Mouse (Mus musculus): ENCODE measurements around the gene Fhod1.
"Not testable (repeated sequence)": the region's sequence is repeated elsewhere in the genome, so short reads cannot be mapped to it uniquely, and the experiment has no call there.

Gene Fhod1

DNA sequence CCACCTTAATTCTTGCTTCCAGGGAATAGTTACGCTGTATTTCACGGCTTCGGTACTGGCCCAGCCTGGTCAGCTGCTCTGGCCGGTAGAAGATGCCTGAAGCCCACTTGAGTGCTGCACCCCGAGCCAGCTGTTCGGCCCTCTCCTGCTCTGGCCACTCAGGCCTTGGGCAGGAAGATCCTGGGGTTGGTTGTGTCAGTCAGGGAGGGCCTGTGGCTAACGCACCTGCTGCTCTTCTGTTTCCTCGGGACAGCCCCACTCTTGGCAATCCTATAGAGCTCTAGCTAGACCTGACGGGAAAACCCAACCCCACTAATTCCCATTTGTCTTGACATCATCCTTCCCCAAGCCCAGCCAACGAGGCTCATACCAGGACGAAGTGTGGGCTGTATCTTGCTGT, 52.5 kb downstream of the Fhod1 start:
- no peak for DNase-seq (ENCODE audit: low spot score)

DNA sequence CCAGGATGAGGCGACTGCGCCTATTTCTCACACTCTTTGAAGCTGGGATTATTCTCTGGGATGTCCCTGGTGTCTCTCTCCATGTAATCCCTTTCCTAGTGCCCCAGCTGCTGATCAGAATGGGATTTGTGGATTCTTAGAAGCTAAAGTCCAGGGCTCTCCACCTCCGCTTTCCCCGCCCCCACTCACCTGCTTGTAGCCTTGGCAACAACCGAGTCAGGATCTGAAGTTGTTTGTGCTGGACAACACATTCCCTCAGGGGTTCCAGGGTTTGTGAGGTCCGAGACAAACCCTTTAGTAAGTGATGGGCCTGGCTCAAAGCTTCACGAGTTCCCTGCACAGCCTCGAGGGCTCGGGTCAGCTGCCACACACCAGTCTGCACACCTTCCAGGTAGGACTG, 53.0 kb downstream of the Fhod1 start:
- DNase-seq (ENCODE audit: low spot score) = no peak

DNA sequence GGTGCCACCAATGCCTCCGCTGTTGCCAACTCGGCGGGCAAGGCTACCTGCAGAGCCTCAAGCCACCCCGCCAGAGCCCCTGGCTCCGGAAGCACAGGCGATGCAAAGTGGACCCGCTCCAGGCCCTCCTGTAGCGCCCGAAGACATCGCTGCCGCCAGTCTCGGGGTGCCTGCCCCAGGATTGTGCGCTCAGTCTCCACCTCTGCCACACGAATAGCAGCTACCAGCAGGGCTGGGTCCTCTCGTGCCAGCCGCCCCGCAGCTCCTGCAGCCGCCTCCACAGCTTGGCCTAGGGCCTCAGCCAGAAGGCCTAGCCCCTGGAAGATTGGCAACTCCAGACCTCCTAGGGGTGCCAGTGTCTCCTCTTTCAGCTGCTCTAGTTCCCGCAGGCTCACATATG, 54.3 kb downstream of the Fhod1 start:
- DNase-seq (ENCODE audit: low spot score) = no peak

DNA sequence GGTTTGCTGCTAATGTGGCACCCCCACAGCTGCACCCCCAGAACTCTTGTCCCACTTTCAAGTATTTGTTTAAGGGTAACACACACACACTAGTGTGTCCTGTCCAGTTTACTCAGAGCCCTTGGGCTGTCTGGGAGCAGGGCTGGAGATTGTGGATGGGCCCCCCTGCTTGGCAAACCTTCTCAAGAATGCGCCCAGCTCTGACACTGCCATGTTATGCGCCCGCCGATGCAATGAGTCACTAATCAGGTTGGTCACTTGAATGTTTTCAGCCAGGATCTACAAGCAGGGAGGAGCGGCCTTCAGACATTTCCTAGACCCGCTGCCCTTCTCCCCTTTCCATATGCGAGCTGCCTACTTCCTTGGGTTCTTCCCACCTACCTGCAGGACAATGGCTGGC, 55.3 kb downstream of the Fhod1 start:
- no peak for DNase-seq (ENCODE audit: low spot score)

GRCm38 (mm10) chr8:105291802-105292201, 56.0 kb downstream of the Fhod1 start:
- DNase-seq (ENCODE audit: low spot score) = not testable (repeated sequence)

DNA sequence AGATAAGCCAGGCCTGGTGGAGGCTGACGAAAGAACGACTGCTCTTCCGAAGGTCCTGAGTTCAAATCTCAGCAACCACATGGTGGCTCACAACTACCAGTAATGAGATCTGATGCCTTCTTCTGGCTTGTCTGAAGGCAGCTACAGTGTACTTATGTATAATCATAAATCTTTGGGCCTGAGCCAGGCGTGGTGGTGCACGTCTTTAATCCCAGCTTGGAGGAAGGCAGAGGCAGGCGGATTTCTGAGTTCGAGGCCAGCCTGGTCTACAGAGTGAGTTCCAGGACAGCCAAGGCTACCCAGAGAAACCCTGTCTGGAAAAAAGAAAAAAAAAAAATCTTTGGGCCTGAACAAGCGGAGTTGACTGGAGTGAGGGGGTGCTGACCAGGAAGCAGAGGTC, 56.4 kb downstream of the Fhod1 start:
- DNase-seq (ENCODE audit: low spot score) = not testable (repeated sequence)

DNA sequence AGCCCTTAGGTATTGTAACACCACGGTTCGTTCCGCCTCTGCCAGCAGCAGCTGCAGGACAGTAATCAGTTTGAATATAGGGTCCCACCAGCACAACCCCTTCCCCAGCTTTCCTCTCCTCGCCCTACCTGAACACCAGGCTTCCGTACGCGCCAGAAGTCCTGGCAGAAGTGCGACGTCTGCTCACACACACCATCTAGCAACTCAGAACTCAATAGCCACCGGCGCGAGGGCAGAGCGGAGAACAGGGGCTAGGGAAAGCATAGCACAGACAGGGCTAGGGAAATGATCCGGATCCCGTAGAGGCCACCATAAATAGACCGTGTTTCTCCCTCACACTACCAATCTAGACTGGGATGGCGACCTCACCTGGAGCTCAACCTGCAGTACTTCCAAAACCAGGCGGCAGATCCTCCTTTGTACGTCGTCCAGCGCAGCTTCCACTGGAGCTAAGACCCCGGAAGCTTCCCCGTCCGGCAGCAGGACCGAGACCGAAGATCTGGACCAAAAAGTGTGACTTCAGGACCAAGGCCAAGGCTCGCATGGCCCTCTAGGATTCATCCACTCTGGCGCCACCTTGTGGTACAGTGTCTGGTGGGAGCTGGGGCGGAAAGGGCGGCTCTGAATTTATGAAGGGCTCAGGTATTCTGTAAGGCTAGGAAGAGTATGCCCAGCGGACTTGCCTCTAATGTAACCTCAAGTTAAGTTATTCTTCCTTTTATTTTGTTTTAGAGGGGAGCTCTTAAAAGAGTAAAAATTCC, 57.0 kb downstream of the Fhod1 start:
- peak; percentile 63 for DNase-seq (ENCODE audit: low spot score)

- no peak for DNase-seq (ENCODE audit: low spot score)
Measured at GRCm38 (mm10) chr8:105289805-105290460, 57.8 kb downstream of the Fhod1 start, which contains the start of gene 4931428F04Rik. 4931428F04Rik (minus strand) TSS chr8:105289864.

DNA sequence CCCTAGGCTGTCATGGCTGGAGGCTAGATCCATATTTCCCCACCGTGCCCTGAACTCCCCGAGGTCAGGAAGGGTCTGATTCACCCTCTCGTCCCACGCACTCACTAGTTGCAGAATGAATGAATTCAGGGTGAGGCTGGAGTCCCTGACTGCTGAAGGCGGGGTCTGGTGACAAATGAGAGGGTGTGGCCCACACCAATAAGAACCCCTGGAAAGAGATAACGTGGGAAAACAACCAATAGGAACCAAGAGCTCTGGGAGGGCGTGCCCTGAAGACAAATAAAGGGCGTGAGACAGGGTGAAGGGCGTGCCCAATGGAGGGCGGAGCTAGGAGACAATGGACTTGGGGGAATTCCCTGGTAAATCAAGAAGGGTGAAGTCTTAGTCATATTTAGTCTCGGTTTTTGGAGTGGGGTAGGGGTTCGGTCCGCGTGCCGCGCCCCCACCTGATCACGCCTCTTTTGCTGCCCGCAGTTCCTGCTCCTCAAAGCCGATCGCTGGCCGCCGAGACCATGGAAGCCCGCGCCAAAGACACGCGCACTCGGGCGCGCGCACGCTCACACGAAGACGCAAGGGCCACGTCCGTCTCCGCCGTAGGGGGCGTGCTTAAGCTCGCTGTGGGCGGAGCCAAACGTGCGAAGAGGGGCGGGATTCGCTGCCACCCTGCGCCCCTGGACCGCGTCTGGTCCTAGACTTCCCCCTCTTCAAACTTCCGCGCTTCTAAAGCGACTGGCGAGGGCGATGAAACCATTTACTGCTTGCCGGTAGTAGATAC, 58.6 kb downstream of the Fhod1 start:
- peak; percentile 90 for DNase-seq (ENCODE audit: low spot score)

GRCm38 (mm10) chr8:105288231-105288630, 59.5 kb downstream of the Fhod1 start:
- no peak for DNase-seq (ENCODE audit: low spot score)

GRCm38 (mm10) chr8:105286907-105287306, 60.8 kb downstream of the Fhod1 start:
- DNase-seq (ENCODE audit: low spot score) = no peak

- DNase-seq (ENCODE audit: low spot score) = no peak
Measured at GRCm38 (mm10) chr8:105285514-105285913, 62.2 kb downstream of the Fhod1 start.

- no peak for DNase-seq (ENCODE audit: low spot score)
Measured at GRCm38 (mm10) chr8:105283074-105283473, 64.7 kb downstream of the Fhod1 start.

DNA sequence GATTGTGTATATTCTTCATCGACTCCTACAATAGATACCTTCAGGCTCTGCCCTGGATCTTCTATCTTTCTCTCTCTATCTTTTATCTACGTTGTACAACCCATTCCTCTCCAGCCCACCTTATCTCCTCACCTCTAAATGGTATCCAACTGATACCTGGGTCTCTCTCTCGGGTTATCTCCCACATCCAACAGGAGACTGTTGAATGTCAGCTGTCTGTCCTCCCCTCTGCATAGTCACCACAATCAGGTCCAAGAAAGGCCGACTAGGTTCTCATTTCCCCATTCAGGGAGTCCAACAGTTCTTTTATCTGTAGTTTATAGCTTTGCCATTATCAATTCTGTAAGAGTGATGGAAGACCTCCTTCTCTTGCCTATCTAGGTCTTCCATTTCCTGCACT, 65.5 kb downstream of the Fhod1 start:
- no peak for DNase-seq (ENCODE audit: low spot score)

DNA sequence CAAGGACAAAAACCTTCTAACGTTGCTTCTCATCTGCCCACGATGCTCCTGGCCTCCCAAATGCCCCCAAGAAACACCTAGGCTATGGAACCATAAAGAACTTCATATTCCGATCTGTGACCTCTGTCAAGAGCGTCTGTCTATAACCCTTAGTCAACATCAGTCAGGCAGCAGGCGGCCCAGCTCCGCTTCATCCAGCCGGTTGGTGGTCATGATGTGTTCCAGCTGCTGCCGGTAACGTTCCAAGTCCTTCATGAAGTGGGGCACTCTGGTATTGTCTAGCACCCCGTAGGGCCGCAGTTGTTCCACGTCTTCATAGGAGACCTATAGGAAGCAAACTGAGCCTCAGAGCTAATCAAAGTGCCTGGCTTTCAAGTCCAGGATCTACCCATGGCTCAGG, 65.9 kb downstream of the Fhod1 start:
- no peak for DNase-seq (ENCODE audit: low spot score)

DNA sequence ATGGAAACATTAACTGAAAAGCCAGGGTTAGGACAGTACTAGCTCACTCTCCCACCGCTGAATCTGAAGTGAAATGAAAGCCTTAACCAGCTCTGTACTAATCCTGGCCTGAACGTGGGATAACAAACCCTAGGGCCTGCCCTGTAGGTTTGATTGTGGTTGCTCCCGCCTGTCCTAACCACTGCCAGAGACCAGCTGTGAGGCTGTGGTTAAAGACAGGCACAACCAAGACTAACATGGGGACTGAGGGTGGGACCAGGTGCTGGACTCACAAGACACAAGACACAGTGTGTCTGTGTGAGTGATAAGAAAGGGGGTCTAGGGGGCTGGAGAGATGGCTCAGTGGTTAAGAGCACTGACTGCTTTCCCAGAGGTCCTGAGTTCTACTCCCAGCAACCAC, 67.2 kb downstream of the Fhod1 start:
- DNase-seq (ENCODE audit: low spot score) = no peak
